Mouse (Mus musculus) cortical plate, adult 2 months (tissue): ENCODE results near the gene Spata6. TPM values are rescaled to one million over a fixed set of nuclear protein-coding genes. Genes with fewer than 3 reads are reported as not detected.

Source experiments
- H3K27ac ChIP-seq: fragments of 200-500 bp; 2 replicates; pipeline ENCODE4 v1.5.1; 2012; ENCODE audit warnings: low read length, control low read depth, inconsistent platforms; ENCODE audit not compliant: insufficient read depth
- H3K4me1 ChIP-seq: fragments of 200-500 bp; 2 replicates; pipeline ENCODE4 v1.6.1; 2011; ENCODE audit warnings: low read length; ENCODE audit not compliant: control insufficient read depth, insufficient read depth
- H3K4me3 ChIP-seq: fragments of 200-500 bp; 2 replicates; pipeline ENCODE4 v1.5.1; 2011; ENCODE audit warnings: mild to moderate bottlenecking, low read length, control low read depth; ENCODE audit not compliant: insufficient read depth
- CTCF ChIP-seq: fragments of 200-500 bp; IDR thresholded peaks from 2 replicates; pipeline ENCODE4 v1.5.1; 2011; ENCODE audit warnings: mild to moderate bottlenecking, control low read depth, low read length; ENCODE audit not compliant: insufficient read depth; ENCODE audit errors: extremely low read depth
- POLR2A ChIP-seq: fragments of 200-500 bp; IDR thresholded peaks from 2 replicates; pipeline ENCODE4 v1.6.1; 2011; ENCODE audit warnings: mild to moderate bottlenecking, low read length, control low read depth; ENCODE audit not compliant: insufficient read depth; ENCODE audit errors: extremely low read depth
- polyA plus RNA-seq: library from polyadenylated mRNA; depleted of rRNA; stranded (reverse); fragments of >200 nt; gene quantifications from 2 replicates; pipeline ENCODE4 v1.2.3, GENCODE M21; 2012; rRNA removed

Gene Spata6
- polyA plus RNA-seq: 4.3 and 4.9 TPM in 2 replicates

DNA sequence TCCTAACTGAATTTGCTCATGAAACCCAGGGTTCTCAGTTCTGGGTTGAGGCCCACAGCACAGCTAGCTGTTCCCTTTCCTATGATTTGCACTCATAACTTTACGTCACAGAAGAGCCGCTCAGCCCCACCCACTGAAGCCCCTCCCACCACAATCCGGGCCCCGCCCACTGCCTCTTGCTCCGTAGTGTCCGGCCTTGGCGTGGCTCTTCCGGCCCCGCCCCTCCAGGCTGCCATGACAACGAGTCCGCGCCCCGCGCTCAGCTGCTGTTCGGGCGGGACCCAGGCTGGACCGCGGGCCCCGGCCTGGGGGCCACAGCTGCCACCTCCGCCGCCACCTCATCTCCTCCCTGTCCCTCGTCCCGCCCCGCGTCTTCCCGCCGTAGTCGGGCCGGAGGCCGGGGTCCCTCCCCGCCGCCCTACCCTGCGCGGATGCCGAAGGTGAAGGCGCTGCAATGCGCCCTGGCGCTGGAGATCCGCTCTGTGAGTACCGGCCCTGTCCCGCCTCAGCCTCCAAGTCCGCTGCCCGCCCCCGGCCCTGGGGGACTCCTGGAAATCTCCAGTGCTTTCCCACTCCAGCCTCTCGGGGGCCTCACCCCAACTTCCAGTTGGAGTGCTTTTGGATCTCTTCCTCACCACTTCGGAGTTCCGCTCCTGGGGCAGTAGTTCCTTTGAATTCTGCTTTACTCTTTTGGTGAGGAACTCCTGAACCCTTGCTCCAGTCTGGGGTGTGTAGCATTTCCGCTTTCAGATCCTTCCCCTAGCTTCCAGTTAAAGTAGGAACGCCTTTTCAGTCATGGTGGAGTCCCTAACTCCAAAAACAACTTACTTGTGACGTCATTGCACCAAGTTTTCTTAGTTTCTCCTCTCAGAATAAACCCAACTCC, at the start of gene Spata6:
Spata6 (plus strand) TSS at position 209 of the 886 bp plus-strand sequence.
- H3K4me3 ChIP-seq: peak within 1 kb of the TSS; percentile 55
- TF ChIP-seq CTCF (no peak), POLR2A (no peak)
- H3K27ac ChIP-seq: 0 out of 2 replicates have a peak within 1 kb of the TSS, but pooled peaks have one; percentile 37
- no peaks in the 10 kb centered on the region; the same call in 1 of the 2 replicates for H3K4me1 ChIP-seq

DNA sequence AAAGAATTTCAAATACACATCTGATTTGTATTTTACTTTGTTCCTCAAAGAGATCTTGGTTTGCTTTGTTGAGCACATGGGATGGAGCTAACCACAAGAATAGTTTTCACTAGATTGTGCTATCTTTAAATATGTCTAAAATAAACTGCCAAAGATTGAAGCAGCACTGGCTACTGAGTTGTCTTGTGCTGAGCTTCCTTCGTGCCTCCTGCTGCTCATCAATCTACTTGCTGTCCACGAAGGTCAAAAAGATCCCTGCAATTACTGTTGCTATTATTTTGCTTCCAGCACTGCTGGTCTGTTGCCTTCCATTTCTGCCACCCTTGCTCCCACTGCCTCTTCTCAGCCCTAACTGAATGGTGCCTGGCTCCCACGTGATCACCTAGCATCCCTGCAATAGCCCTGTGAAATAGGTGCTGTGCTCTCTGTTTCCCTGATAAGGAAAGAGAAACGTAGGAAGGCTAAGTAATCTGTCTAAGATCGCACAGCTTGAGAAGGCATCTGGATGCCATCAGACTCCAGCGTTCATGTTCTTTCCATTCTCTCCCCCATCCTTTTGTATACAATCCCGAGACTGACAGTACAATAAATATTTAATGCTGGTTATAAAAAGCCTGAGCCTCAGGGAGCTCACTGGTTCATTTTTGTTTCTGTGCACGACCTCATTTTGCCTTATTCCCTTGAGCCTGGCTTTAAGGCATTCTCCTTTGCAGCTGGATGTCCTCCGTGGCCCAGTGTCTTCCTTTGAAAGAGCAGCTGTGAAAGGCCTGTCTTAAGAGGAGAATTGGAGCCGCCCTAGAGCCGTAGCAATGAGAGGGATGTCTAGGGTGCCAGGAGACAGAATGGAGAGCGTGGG, 49.0 kb upstream of the Spata6 start:
- no peak overlapping the region for H3K27ac ChIP-seq

DNA sequence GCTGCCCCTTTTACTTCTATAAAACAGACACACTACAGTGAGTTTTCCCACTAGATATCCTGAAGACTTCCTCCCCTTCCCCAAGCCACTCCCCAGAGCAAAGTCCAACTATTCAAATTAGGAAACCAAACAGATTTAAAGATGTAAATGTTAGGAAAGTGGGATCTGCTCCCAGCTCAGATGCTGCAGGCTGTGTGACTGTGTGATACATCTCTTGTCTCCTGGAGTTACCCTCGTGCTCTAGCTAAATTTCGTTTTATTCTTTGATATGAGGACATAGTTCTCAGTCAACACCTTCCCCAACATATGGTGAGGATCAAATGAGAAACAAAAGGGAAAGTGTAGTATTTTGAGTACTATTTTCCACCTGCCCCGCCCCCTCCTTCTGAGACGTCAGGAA, 48.3 kb upstream of the Spata6 start:
- Histone ChIP-seq H3K27ac (no peak overlapping the region), H3K4me3 (no peak overlapping the region), H3K4me1 (peaks cover 4% of the 10 kb centered on the region)
- TF ChIP-seq POLR2A: no peak
- no peak for TF ChIP-seq CTCF

More for the DNA sequence above, 49.0 kb upstream of the Spata6 start:
- TF ChIP-seq CTCF: no peak
- no peak for TF ChIP-seq POLR2A
- Histone ChIP-seq H3K4me3 (no peak overlapping the region), H3K4me1 (peaks cover 4% of the 10 kb centered on the region)

DNA sequence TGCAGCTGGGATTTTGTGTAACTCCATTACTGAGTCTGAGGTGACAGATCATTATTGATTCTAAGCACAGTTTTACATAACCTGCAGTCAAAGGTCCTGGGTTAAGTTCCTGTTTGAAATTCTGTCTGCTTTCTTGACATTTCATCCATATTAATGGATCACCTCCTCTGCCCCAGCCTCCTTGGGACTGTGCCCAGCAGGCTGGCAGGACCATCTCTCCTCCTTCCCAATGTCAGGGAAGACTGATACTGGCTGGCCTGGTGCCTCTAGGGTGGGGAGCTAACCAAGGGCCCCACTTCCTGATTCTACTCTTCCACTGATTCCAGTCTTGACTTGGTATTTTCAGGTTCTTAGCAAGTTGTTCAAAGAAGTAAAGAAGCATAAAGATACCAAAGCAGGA, 45.9 kb upstream of the Spata6 start:
- TF ChIP-seq CTCF: no peak
- Histone ChIP-seq H3K4me3 (no peak overlapping the region), H3K4me1 (peaks cover 4% of the 10 kb centered on the region), H3K27ac (no peak overlapping the region)

DNA sequence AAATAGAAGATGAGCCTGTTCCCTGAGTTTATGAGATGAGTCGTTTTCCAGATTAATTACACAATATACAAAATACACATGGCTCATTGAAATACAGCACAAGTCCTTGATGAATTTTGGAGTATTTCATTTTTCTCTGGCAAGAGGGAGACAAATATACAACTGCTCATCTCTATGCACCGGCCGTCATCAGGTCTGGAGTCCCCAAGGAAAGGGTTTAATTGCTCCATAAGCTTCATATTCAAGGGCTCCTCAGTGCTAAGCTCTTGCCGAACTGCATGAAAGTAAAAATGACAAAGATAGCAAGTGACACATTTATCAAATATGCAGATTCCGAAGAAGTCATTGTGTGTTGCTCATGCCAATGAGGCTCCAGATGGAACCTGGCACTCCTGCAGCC, 37.9 kb upstream of the Spata6 start:
- Histone ChIP-seq H3K4me1 (no peaks in the 10 kb centered on the region), H3K4me3 (no peak overlapping the region), H3K27ac (no peak overlapping the region)
- TF ChIP-seq CTCF (no peak), POLR2A (no peak)

DNA sequence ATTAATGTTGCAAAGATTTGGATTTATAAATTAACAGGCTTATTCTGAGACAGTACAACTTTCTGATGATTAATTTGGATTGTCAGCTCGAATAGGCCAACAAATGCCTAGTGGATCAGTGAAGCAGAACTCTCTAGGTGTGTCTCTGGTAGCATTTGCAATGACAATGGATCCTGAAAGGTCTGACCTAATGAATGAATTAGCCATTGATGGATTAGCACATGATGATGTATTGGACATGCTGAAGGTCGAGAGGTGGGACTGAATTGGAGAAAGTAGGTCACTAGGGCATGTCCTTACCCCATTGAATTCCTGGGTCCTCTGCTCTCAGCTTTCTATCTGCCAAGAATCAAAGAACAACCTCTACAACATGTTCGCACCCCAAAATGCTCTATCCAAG, 37.0 kb upstream of the Spata6 start:
- Histone ChIP-seq H3K4me3 (no peak overlapping the region), H3K4me1 (no peaks in the 10 kb centered on the region), H3K27ac (no peak overlapping the region)
- TF ChIP-seq CTCF: no peak
- no peak for TF ChIP-seq POLR2A

DNA sequence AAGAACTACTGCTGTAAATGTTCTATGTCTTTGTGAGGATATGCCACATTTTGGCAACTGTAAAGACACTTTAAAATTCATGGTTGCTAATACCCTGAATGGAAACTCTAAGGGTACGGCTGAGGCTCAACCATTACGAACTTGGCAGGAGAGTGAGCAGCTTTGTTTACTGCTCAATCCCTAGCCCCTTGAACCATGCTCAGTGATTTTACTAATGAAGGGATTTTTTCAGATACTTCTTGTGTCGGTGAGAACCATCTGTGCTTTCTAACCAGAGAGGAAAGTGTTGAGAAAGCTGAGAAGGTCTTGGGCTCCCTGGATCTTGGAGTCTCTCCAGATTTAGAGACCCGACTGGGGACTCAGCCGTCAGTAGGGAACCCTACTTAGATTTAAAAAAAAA, 35.9 kb upstream of the Spata6 start:
- no peak overlapping the region for H3K4me3 ChIP-seq
- TF ChIP-seq POLR2A (no peak), CTCF (no peak)
- no peaks in the 10 kb centered on the region for H3K4me1 ChIP-seq
- no peak overlapping the region for H3K27ac ChIP-seq

DNA sequence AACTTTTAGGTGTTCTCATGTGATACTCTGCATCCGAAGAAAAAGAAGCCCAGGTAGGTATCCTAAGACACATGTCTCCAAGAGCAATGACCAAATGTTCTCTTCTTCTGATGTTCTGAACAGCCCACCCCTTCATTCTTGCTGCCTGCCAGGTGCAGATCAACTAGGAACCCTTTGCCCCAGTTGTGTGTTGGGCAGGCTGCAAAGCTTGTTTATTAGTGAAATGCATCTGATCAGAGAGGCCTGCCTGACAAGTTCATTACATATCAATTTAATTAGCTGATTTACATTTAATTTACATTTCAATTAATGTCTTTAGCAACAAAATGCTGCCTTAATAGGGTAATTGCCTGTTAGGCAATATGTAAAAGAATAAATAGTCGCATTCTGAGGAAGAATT, 33.8 kb upstream of the Spata6 start:
- no peak for TF ChIP-seq POLR2A
- TF ChIP-seq CTCF: no peak
- Histone ChIP-seq H3K27ac (no peak overlapping the region), H3K4me3 (no peak overlapping the region), H3K4me1 (no peaks in the 10 kb centered on the region)

DNA sequence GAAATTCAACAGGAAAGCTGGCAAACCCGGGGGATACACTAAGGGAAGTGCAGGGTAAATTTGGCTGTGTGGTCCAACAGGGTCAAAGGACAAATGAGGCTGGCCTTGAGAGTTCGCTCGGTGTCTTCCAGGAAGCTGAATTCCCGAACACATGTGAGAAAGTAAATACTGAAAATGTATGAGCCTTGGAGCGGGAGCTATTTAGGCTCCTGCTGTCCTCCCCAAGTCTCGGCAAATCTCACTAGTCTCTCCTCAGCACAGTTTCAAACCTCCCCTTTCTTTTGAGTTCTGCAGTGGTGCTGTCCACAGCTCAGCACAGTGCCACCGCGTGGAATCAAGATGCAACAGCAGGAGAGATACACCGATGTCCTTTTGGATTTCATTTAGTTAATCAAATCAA, 32.8 kb upstream of the Spata6 start:
- Histone ChIP-seq H3K4me1 (no peaks in the 10 kb centered on the region), H3K27ac (no peak overlapping the region), H3K4me3 (no peak overlapping the region)
- TF ChIP-seq POLR2A (no peak), CTCF (peak; percentile 78)
